Mouse (Mus musculus) testis, adult 2 months (tissue): Measurements from ENCODE around the gene Omt2b.
"Not testable (repeated sequence)": the region's sequence is repeated elsewhere in the genome, so short reads cannot be mapped to it uniquely, and the experiment has no call there.

Source experiments
- CTCF ChIP-seq: fragments of 200-500 bp; IDR thresholded peaks from 2 replicates; pipeline ENCODE4 v1.5.1; 2012; ENCODE audit warnings: low read depth, mild to moderate bottlenecking, inconsistent platforms, low read length, moderate library complexity; ENCODE audit not compliant: control insufficient read depth, insufficient read depth, insufficient replicate concordance
- POLR2A ChIP-seq: fragments of 200-500 bp; IDR thresholded peaks from 2 replicates; pipeline ENCODE4 v1.6.1; 2012; ENCODE audit warnings: low read depth, mild to moderate bottlenecking, inconsistent platforms, low read length, moderate library complexity; ENCODE audit not compliant: control insufficient read depth

- not testable (repeated sequence) for TF ChIP-seq CTCF, POLR2A
Measured at GRCm38 (mm10) chr9:78349141-78349540, 21.8 kb downstream of the Omt2b start.
